Mouse (Mus musculus) forebrain, embryonic 15.5 days (tissue): ENCODE measurements at regions not wholly inside any gene's neighbourhood (a gene's known extent, or its start where the extent isn't known, plus 50 kb on each side); places are given as distances from the start of the nearest gene placed in this dataset.

Experiments
- ATAC-seq: fragments of 200-750 bp; cut with Nextera tagmentation; replicated peaks from 2 replicates; pipeline ENCODE4 v1.8.0; 2017; ENCODE audit warnings: mild to moderate bottlenecking, moderate TSS enrichment, moderate library complexity
- H3K27ac ChIP-seq: fragments of 300-500 bp; sonication (generic); replicated peaks from 2 replicates; pipeline ENCODE4 v1.5.1; 2015; ENCODE audit warnings: mild to moderate bottlenecking, inconsistent platforms
- H3K27me3 ChIP-seq: fragments of 300-500 bp; sonication (generic); 2 replicates; pipeline ENCODE4 v1.6.1; 2015; ENCODE audit warnings: inconsistent platforms
- H3K36me3 ChIP-seq: fragments of 300-500 bp; sonication (generic); 2 replicates; pipeline ENCODE4 v1.6.1; 2015; ENCODE audit warnings: mild to moderate bottlenecking, inconsistent platforms
- H3K4me1 ChIP-seq: fragments of 300-500 bp; sonication (generic); 2 replicates; pipeline ENCODE4 v1.6.1; 2015; ENCODE audit warnings: inconsistent platforms
- H3K4me2 ChIP-seq: fragments of 300-500 bp; sonication (generic); replicated peaks from 2 replicates; pipeline ENCODE4 v1.6.1; 2015; ENCODE audit warnings: mild to moderate bottlenecking, inconsistent platforms
- H3K4me3 ChIP-seq: fragments of 300-500 bp; sonication (generic); 2 replicates; pipeline ENCODE4 v1.5.1; 2015; ENCODE audit warnings: mild to moderate bottlenecking, inconsistent platforms
- H3K9ac ChIP-seq: fragments of 300-500 bp; sonication (generic); replicated peaks from 2 replicates; pipeline ENCODE4 v1.6.1; 2015; ENCODE audit warnings: mild to moderate bottlenecking, inconsistent platforms
- H3K9me3 ChIP-seq: fragments of 300-500 bp; sonication (generic); 2 replicates; pipeline ENCODE4 v1.6.1; 2016; ENCODE audit warnings: inconsistent platforms
- WGBS: fragments of 180-500 bp; shearing (Covaris S2); methylation state at CpG from one replicate; pipeline ENCODE4 v1.1.7; 2015; ENCODE audit warnings: mixed read lengths; 5-methylcytosine and 5-hydroxymethylcytosine counted together

GRCm38 (mm10) chrX:11088506-11088905 lies 210.6 kb upstream of the H2al1a start:
- H3K27ac ChIP-seq: 0 out of 2 replicates have a peak overlapping the region, but pooled peaks have one; percentile 11
- peaks cover 19% of the 10 kb centered on the region; the same call in 1 of the 2 replicates for H3K4me1 ChIP-seq
- H3K9me3 ChIP-seq: no peaks in the 10 kb centered on the region
- H3K4me3 ChIP-seq: peak overlapping the region; percentile 14; the same call in 1 of the 2 replicates
- 39% methylated on average over 10 of the region's 10 CpGs for WGBS
- no peak for ATAC-seq
- no peak overlapping the region for H3K9ac ChIP-seq
- H3K4me2 ChIP-seq: peak overlapping the region; percentile 27
- no peaks in the 10 kb centered on the region for H3K27me3 ChIP-seq
- H3K36me3 ChIP-seq: no peaks in the 10 kb centered on the region

GRCm38 (mm10) chrX:11090432-11090831 lies 208.6 kb upstream of the H2al1a start:
- WGBS: 31% methylated on average over 7 of the region's 7 CpGs
- Histone ChIP-seq H3K4me1 (peaks cover 19% of the 10 kb centered on the region; the same call in 1 of the 2 replicates), H3K9ac (no peak overlapping the region), H3K9me3 (no peaks in the 10 kb centered on the region), H3K4me3 (no peak overlapping the region), H3K36me3 (no peaks in the 10 kb centered on the region), H3K27me3 (no peaks in the 10 kb centered on the region), H3K27ac (0 out of 2 replicates have a peak overlapping the region, but pooled peaks have one; percentile 31), H3K4me2 (no peak overlapping the region)
- ATAC-seq: peak; percentile 72

GRCm38 (mm10) chrX:11097581-11098254 lies 201.3 kb upstream of the H2al1a start:
- no peak overlapping the region for H3K4me2 ChIP-seq
- no peak overlapping the region for H3K27ac ChIP-seq
- peaks cover 23% of the 10 kb centered on the region for H3K4me1 ChIP-seq
- H3K36me3 ChIP-seq: no peaks in the 10 kb centered on the region
- H3K9me3 ChIP-seq: no peaks in the 10 kb centered on the region
- no peak overlapping the region for H3K9ac ChIP-seq
- no peaks in the 10 kb centered on the region for H3K27me3 ChIP-seq
- ATAC-seq: no peak
- H3K4me3 ChIP-seq: no peak overlapping the region
- 55% methylated on average over 9 of the region's 9 CpGs for WGBS

- Histone ChIP-seq H3K36me3 (no peaks in the 10 kb centered on the region), H3K9me3 (no peaks in the 10 kb centered on the region), H3K4me1 (peaks cover 23% of the 10 kb centered on the region), H3K4me2 (no peak overlapping the region), H3K27ac (0 out of 2 replicates have a peak overlapping the region, but pooled peaks have one; percentile 70), H3K27me3 (no peaks in the 10 kb centered on the region), H3K9ac (no peak overlapping the region), H3K4me3 (no peak overlapping the region)
- no peak for ATAC-seq
- WGBS: 54% methylated on average over 4 of the region's 4 CpGs
These were observed 200.7 kb upstream of the H2al1a start for GRCm38 (mm10) chrX:11098366-11098765.

- no peaks in the 10 kb centered on the region for H3K27me3 ChIP-seq
- no peaks in the 10 kb centered on the region for H3K36me3 ChIP-seq
- no peak overlapping the region for H3K4me3 ChIP-seq
- H3K27ac ChIP-seq: peak overlapping the region; percentile 70
- peaks cover 23% of the 10 kb centered on the region for H3K4me1 ChIP-seq
- ATAC-seq: peak; percentile 81
- 28% methylated on average over 13 of the region's 13 CpGs for WGBS
- no peaks in the 10 kb centered on the region for H3K9me3 ChIP-seq
- H3K9ac ChIP-seq: no peak overlapping the region
- H3K4me2 ChIP-seq: peak overlapping the region; percentile 15
These were observed 199.6 kb upstream of the H2al1a start for GRCm38 (mm10) chrX:11099146-11100087.

GRCm38 (mm10) chrX:11100935-11101334 lies 198.1 kb upstream of the H2al1a start:
- H3K27me3 ChIP-seq: no peaks in the 10 kb centered on the region
- ATAC-seq: no peak
- H3K4me2 ChIP-seq: no peak overlapping the region
- no peak overlapping the region for H3K4me3 ChIP-seq
- H3K4me1 ChIP-seq: peaks cover 25% of the 10 kb centered on the region
- WGBS: 52% methylated on average over 3 of the region's 3 CpGs
- H3K9ac ChIP-seq: no peak overlapping the region
- no peak overlapping the region for H3K27ac ChIP-seq
- no peaks in the 10 kb centered on the region for H3K9me3 ChIP-seq
- no peaks in the 10 kb centered on the region for H3K36me3 ChIP-seq

GRCm38 (mm10) chrX:11131253-11131652 lies 167.8 kb upstream of the H2al1a start:
- H3K27ac ChIP-seq: no peak overlapping the region
- H3K9me3 ChIP-seq: no peaks in the 10 kb centered on the region
- no peak overlapping the region for H3K9ac ChIP-seq
- no peak for ATAC-seq
- no peaks in the 10 kb centered on the region for H3K36me3 ChIP-seq
- 82% methylated on average over 2 of the region's 2 CpGs for WGBS
- no peaks in the 10 kb centered on the region for H3K27me3 ChIP-seq
- H3K4me1 ChIP-seq: no peaks in the 10 kb centered on the region
- no peak overlapping the region for H3K4me2 ChIP-seq
- no peak overlapping the region for H3K4me3 ChIP-seq

GRCm38 (mm10) chrX:11139971-11140421 lies 159.1 kb upstream of the H2al1a start:
- WGBS: 51% methylated on average over 8 of the region's 8 CpGs
- Histone ChIP-seq H3K9ac (no peak overlapping the region), H3K36me3 (no peaks in the 10 kb centered on the region), H3K4me3 (no peak overlapping the region), H3K27me3 (no peaks in the 10 kb centered on the region), H3K27ac (no peak overlapping the region), H3K4me2 (no peak overlapping the region), H3K9me3 (no peaks in the 10 kb centered on the region), H3K4me1 (no peaks in the 10 kb centered on the region; the same call in 1 of the 2 replicates)
- ATAC-seq: no peak

GRCm38 (mm10) chrX:11141294-11141693 lies 157.8 kb upstream of the H2al1a start:
- 76% methylated on average over 1 of the region's 1 CpGs for WGBS
- Histone ChIP-seq H3K4me1 (no peaks in the 10 kb centered on the region; the same call in 1 of the 2 replicates), H3K4me3 (no peak overlapping the region), H3K4me2 (no peak overlapping the region), H3K27me3 (no peaks in the 10 kb centered on the region), H3K9me3 (no peaks in the 10 kb centered on the region), H3K27ac (no peak overlapping the region), H3K9ac (no peak overlapping the region), H3K36me3 (no peaks in the 10 kb centered on the region)
- no peak for ATAC-seq

GRCm38 (mm10) chrX:11158416-11158815 lies 140.6 kb upstream of the H2al1a start:
- H3K27me3 ChIP-seq: no peaks in the 10 kb centered on the region
- WGBS: 52% methylated on average over 2 of the region's 2 CpGs
- H3K27ac ChIP-seq: no peak overlapping the region
- H3K4me3 ChIP-seq: no peak overlapping the region
- no peak overlapping the region for H3K9ac ChIP-seq
- H3K9me3 ChIP-seq: no peaks in the 10 kb centered on the region
- H3K4me1 ChIP-seq: no peaks in the 10 kb centered on the region
- ATAC-seq: no peak
- no peak overlapping the region for H3K4me2 ChIP-seq
- H3K36me3 ChIP-seq: no peaks in the 10 kb centered on the region

GRCm38 (mm10) chrX:11170416-11170815 lies 128.6 kb upstream of the H2al1a start:
- 89% methylated on average over 3 of the region's 3 CpGs for WGBS
- no peaks in the 10 kb centered on the region for H3K9me3 ChIP-seq
- H3K4me3 ChIP-seq: no peak overlapping the region
- no peaks in the 10 kb centered on the region for H3K36me3 ChIP-seq
- H3K27ac ChIP-seq: no peak overlapping the region
- H3K4me2 ChIP-seq: no peak overlapping the region
- no peaks in the 10 kb centered on the region for H3K4me1 ChIP-seq
- no peak for ATAC-seq
- H3K27me3 ChIP-seq: no peaks in the 10 kb centered on the region
- no peak overlapping the region for H3K9ac ChIP-seq

- H3K4me3 ChIP-seq: no peak overlapping the region
- H3K4me1 ChIP-seq: no peaks in the 10 kb centered on the region
- H3K27ac ChIP-seq: no peak overlapping the region
- H3K9ac ChIP-seq: no peak overlapping the region
- H3K9me3 ChIP-seq: no peaks in the 10 kb centered on the region
- no peaks in the 10 kb centered on the region for H3K27me3 ChIP-seq
- no peaks in the 10 kb centered on the region for H3K36me3 ChIP-seq
- H3K4me2 ChIP-seq: no peak overlapping the region
- WGBS: 77% methylated on average over 7 of the region's 7 CpGs
- no peak for ATAC-seq
These were observed 118.8 kb upstream of the H2al1a start for GRCm38 (mm10) chrX:11180194-11180816.
